ENCODE assay signal across 8 mouse cellular contexts in the genomic region with DNA sequence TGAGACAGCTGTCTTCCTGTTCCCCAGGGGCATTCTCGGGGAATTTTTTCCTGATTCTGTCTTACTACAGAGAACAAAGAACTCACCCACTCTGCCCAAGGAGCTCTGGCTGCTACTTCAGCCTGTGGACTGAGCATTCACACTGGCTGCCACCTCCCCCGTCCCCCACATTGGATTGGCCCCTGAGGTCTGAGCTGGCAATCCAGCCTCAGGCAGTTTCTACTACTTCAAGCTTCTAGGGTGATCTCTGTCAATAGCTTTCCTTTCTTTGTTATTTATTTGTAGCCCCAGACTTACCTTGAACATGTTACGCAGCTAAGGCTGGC. TPM values are rescaled to one million over a fixed set of nuclear protein-coding genes. Genes with fewer than 3 reads are reported as not detected.
A peak's percentile ranks its signal among the peaks of the same experiment; 100 is the strongest.
DNase-seq lines count a peak whose midpoint lies in the region; ATAC-seq and TF ChIP-seq lines count a peak whose summit lies in the region.

No protein-coding gene starts in this region.

- no peak for DNase-seq in left cerebral cortex, postnatal 14 days (ENCODE audit: low spot score in 2 of 2)
- no peak for DNase-seq in thymus, postnatal 10 days (ENCODE audit: low spot score in 2 of 2)
- DNase-seq in c-Kit-positive CD71-positive TER-119-positive erythroid progenitor cells, embryonic 14.5 days (ENCODE audit: low spot score), result no peak

- H3ac ChIP-seq in C2C12 (ENCODE audit: control insufficient read depth, insufficient read length, low read depth), result peak overlapping the region; percentile 16

- H3K79me2 ChIP-seq in C2C12 (ENCODE audit: control insufficient read depth, insufficient read depth), result peaks cover 35% of the 10 kb centered on the region

- H3K4me2 ChIP-seq in forebrain, embryonic 16.5 days (ENCODE audit: low read length), result peak overlapping the region; percentile 92
- peak overlapping the region; percentile 98 for H3K4me2 ChIP-seq in liver, embryonic 15.5 days

- H3K9ac ChIP-seq in forebrain, embryonic 16.5 days (replicated peaks; ENCODE audit: low read depth, low read length), result peak overlapping the region; percentile 77
- H3K9ac ChIP-seq in liver, embryonic 15.5 days, result peak overlapping the region; percentile 94

- H3K27ac ChIP-seq in forebrain, embryonic 16.5 days (ENCODE audit: low read length), result peak overlapping the region; percentile 45; the same call in 1 of the 2 replicates
- peak overlapping the region; percentile 94 for H3K27ac ChIP-seq in liver, embryonic 15.5 days (replicated peaks)

- no peak for TF ChIP-seq CTCF in C2C12 (IDR thresholded peaks at IDR 0.05; ENCODE audit: control insufficient read depth, insufficient read depth, insufficient read length)

- no peaks in the 10 kb centered on the region for H3K9me3 ChIP-seq in erythroblast, embryonic 14.5 days (ENCODE audit: control insufficient read depth, low read length)
- H3K9me3 ChIP-seq in forebrain, embryonic 16.5 days (ENCODE audit: control insufficient read depth, low read length), result no peaks in the 10 kb centered on the region
- no peaks in the 10 kb centered on the region for H3K9me3 ChIP-seq in liver, embryonic 15.5 days (replicated peaks)

- intact Hi-C loops in left cerebral cortex, postnatal 14 days (cut with DNase I), result no loop called here

- no peak for ATAC-seq in erythroblast, adult 5-6 weeks (replicated peaks; ENCODE audit: low FRiP score, poor library complexity, severe bottlenecking)
- ATAC-seq in forebrain, embryonic 16.5 days, result no peak
- no peak for ATAC-seq in liver, embryonic 15.5 days (ENCODE audit: insufficient read depth)

- 20% methylated on average over 3 of the region's 3 CpGs for WGBS in forebrain, embryonic 16.5 days
- 39% methylated on average over 3 of the region's 3 CpGs for WGBS in liver, embryonic 15.5 days (ENCODE audit: insufficient replicate concordance)

- no peaks in the 10 kb centered on the region for H3K27me3 ChIP-seq in erythroblast, embryonic 14.5 days (ENCODE audit: control insufficient read depth)
- H3K27me3 ChIP-seq in C2C12 (ENCODE audit: control insufficient read depth, insufficient read depth, insufficient read length), result no peaks in the 10 kb centered on the region
- H3K27me3 ChIP-seq in forebrain, embryonic 16.5 days (replicated peaks; ENCODE audit: control insufficient read depth, insufficient read depth, low read length), result no peaks in the 10 kb centered on the region
- no peaks in the 10 kb centered on the region for H3K27me3 ChIP-seq in liver, embryonic 15.5 days

- H3K79me3 ChIP-seq in C2C12 (ENCODE audit: low read depth), result peaks cover 14% of the 10 kb centered on the region

- peak overlapping the region; percentile 81 for H3K4me3 ChIP-seq in erythroblast, embryonic 14.5 days (replicated peaks)
- peak overlapping the region; percentile 99 for H3K4me3 ChIP-seq in C2C12 (ENCODE audit: insufficient read depth, poor library complexity, severe bottlenecking)
- H3K4me3 ChIP-seq in forebrain, embryonic 16.5 days (replicated peaks; ENCODE audit: low read length), result peak overlapping the region; percentile 90
- H3K4me3 ChIP-seq in liver, embryonic 15.5 days (replicated peaks), result peak overlapping the region; percentile 95

- H3K36me3 ChIP-seq in erythroblast, embryonic 14.5 days (ENCODE audit: control insufficient read depth), result peaks cover 71% of the 10 kb centered on the region
- H3K36me3 ChIP-seq in C2C12 (ENCODE audit: control insufficient read depth, insufficient read depth), result peaks cover 64% of the 10 kb centered on the region
- 0 out of 2 replicates have a peak, but pooled peaks cover 2% of the 10 kb centered on the region for H3K36me3 ChIP-seq in forebrain, embryonic 16.5 days (ENCODE audit: control insufficient read depth, insufficient read depth)
- peaks cover 55% of the 10 kb centered on the region for H3K36me3 ChIP-seq in liver, embryonic 15.5 days (replicated peaks)

- H3K4me1 ChIP-seq in erythroblast, embryonic 14.5 days (ENCODE audit: control insufficient read depth), result peaks cover 61% of the 10 kb centered on the region
- peaks cover 27% of the 10 kb centered on the region for H3K4me1 ChIP-seq in forebrain, embryonic 16.5 days (replicated peaks; ENCODE audit: control insufficient read depth, insufficient read depth, low read length)
- H3K4me1 ChIP-seq in liver, embryonic 15.5 days (replicated peaks), result peaks cover 58% of the 10 kb centered on the region

TF ChIP-seq in C2C12, 6 proteins besides CTCF, POLR2A, EP300 and RAD21:
- TF ChIP-seq CEBPB (IDR thresholded peaks at IDR 0.05; ENCODE audit: low read depth) (no peak), FOSL1 (IDR thresholded peaks at IDR 0.05; ENCODE audit: insufficient read depth, low read length, poor library complexity, severe bottlenecking) (no peak), MAX (IDR thresholded peaks at IDR 0.05) (no peak), USF1 (IDR thresholded peaks at IDR 0.05; ENCODE audit: low read depth) (no peak), MYOD1 (IDR thresholded peaks at IDR 0.05; ENCODE audit: control insufficient read depth, insufficient read length, low read depth) (no peak), MYOG (IDR thresholded peaks at IDR 0.05; ENCODE audit: control insufficient read depth, extremely low read depth, insufficient read length) (no peak)

RNA-seq across cellular contexts. Expression of a gene that starts 1.2 kb away (rescaled TPM):
- polyA plus RNA-seq in erythroblast, embryonic 14.5 days (2012), result 5.5 and 6.6 TPM in 2 replicates
- total RNA-seq in erythroblast, adult 5-6 weeks (2015; ENCODE audit: low replicate concordance), result 6.9 and 11.1 TPM in 2 replicates
- 4.7 and 6.0 TPM in 2 replicates for total RNA-seq in erythroblast, adult 5-6 weeks (2017; ENCODE audit: low replicate concordance)
- polyA plus RNA-seq in C2C12 (2012; fragmentation: generic; extraction: Trizol), result 154 TPM
- polyA plus RNA-seq in forebrain, embryonic 16.5 days (2015; fragmentation: Nextera tagmentation; extraction: Ambion mirVana), result 26.5 and 29.5 TPM in 2 replicates
- polyA plus RNA-seq in liver, embryonic 15.5 days (2015; fragmentation: Nextera tagmentation; extraction: Ambion mirVana), result 42.8 and 46.5 TPM in 2 replicates
- 10 to 100 TPM; 19.2 to 22.3 TPM for total RNA-seq in left cerebral cortex, postnatal 14 days (2021)

RNA-seq across cellular contexts. Expression of a gene that starts 8.4 kb away (rescaled TPM):
- 14.6 and 16.8 TPM in 2 replicates for polyA plus RNA-seq in erythroblast, embryonic 14.5 days (2012)
- total RNA-seq in erythroblast, adult 5-6 weeks (2015; ENCODE audit: low replicate concordance), result 12.1 and 16.1 TPM in 2 replicates
- 12.1 and 15.6 TPM in 2 replicates for total RNA-seq in erythroblast, adult 5-6 weeks (2017; ENCODE audit: low replicate concordance)
- 338 TPM for polyA plus RNA-seq in C2C12 (2012; fragmentation: generic; extraction: Trizol)
- 107 and 119 TPM in 2 replicates for polyA plus RNA-seq in forebrain, embryonic 16.5 days (2015; fragmentation: Nextera tagmentation; extraction: Ambion mirVana)
- polyA plus RNA-seq in liver, embryonic 15.5 days (2015; fragmentation: Nextera tagmentation; extraction: Ambion mirVana), result 89.5 and 90.2 TPM in 2 replicates
- 10 to 100 TPM; 74.6 to 78.2 TPM for total RNA-seq in left cerebral cortex, postnatal 14 days (2021)

RNA-seq across cellular contexts. Expression of a gene that starts 25.4 kb away (rescaled TPM):
- polyA plus RNA-seq in erythroblast, embryonic 14.5 days (2012), result 2.6 and 4.9 TPM in 2 replicates
- 4.2 and 5.9 TPM in 2 replicates for total RNA-seq in erythroblast, adult 5-6 weeks (2015; ENCODE audit: low replicate concordance)
- total RNA-seq in erythroblast, adult 5-6 weeks (2017; ENCODE audit: low replicate concordance), result 3.3 TPM in 1 of 2 replicates, not detected in the other
- polyA plus RNA-seq in C2C12 (2012; fragmentation: generic; extraction: Trizol), result 26.4 TPM
- 45.5 and 56.4 TPM in 2 replicates for polyA plus RNA-seq in forebrain, embryonic 16.5 days (2015; fragmentation: Nextera tagmentation; extraction: Ambion mirVana)
- polyA plus RNA-seq in liver, embryonic 15.5 days (2015; fragmentation: Nextera tagmentation; extraction: Ambion mirVana), result 13.7 and 14.0 TPM in 2 replicates
- total RNA-seq in left cerebral cortex, postnatal 14 days (2021), result 10 to 100 TPM; 59.5 to 60.1 TPM

RNA-seq across cellular contexts. Expression of a gene that starts 34.9 kb away (rescaled TPM):
- 0.75 and 1.4 TPM in 2 replicates for polyA plus RNA-seq in erythroblast, embryonic 14.5 days (2012)
- 1.5 and 2.1 TPM in 2 replicates for total RNA-seq in erythroblast, adult 5-6 weeks (2015; ENCODE audit: low replicate concordance)
- 1.5 and 16.8 TPM in 2 replicates for total RNA-seq in erythroblast, adult 5-6 weeks (2017; ENCODE audit: low replicate concordance)
- 24.6 TPM for polyA plus RNA-seq in C2C12 (2012; fragmentation: generic; extraction: Trizol)
- 26.2 and 31.2 TPM in 2 replicates for polyA plus RNA-seq in forebrain, embryonic 16.5 days (2015; fragmentation: Nextera tagmentation; extraction: Ambion mirVana)
- 13.0 and 14.2 TPM in 2 replicates for polyA plus RNA-seq in liver, embryonic 15.5 days (2015; fragmentation: Nextera tagmentation; extraction: Ambion mirVana)
- total RNA-seq in left cerebral cortex, postnatal 14 days (2021), result 10 to 100 TPM; 23.1 TPM

RNA-seq across cellular contexts. Expression of a gene that starts 35.0 kb away (rescaled TPM):
- 0.41 and 0.65 TPM in 2 replicates for polyA plus RNA-seq in erythroblast, embryonic 14.5 days (2012)
- total RNA-seq in erythroblast, adult 5-6 weeks (2015; ENCODE audit: low replicate concordance), result 7.3 TPM in 1 of 2 replicates, not detected in the other
- total RNA-seq in erythroblast, adult 5-6 weeks (2017; ENCODE audit: low replicate concordance), result 6.1 and 6.9 TPM in 2 replicates
- 7.5 TPM for polyA plus RNA-seq in C2C12 (2012; fragmentation: generic; extraction: Trizol)
- polyA plus RNA-seq in forebrain, embryonic 16.5 days (2015; fragmentation: Nextera tagmentation; extraction: Ambion mirVana), result 9.7 and 9.9 TPM in 2 replicates
- polyA plus RNA-seq in liver, embryonic 15.5 days (2015; fragmentation: Nextera tagmentation; extraction: Ambion mirVana), result 6.8 and 7.1 TPM in 2 replicates
- 10 to 100 TPM; 13.0 to 14.7 TPM for total RNA-seq in left cerebral cortex, postnatal 14 days (2021)
